Mouse (Mus musculus): Measurements from ENCODE around the gene Ice2. TPM values are rescaled to one million over a fixed set of nuclear protein-coding genes. Genes with fewer than 3 reads are reported as not detected.

Gene Ice2
- polyA plus RNA-seq, 1 experiment from 2014 or later: 25.2 TPM

- Histone ChIP-seq H3K4me3 (peak overlapping the region; percentile 65), H3K4me1 (peaks cover 58% of the 10 kb centered on the region), H3K27me3 (ENCODE audit: low read depth, poor library complexity, severe bottlenecking) (peaks cover 29% of the 10 kb centered on the region), H3K36me3 (no peaks in the 10 kb centered on the region), H3K9me3 (replicated peaks) (no peaks in the 10 kb centered on the region), H3K27ac (no peak overlapping the region)
- 65% methylated on average over 4 of the region's 4 CpGs for WGBS
- DNase-seq (ENCODE audit: low spot score): no peak
These were observed 57.0 kb downstream of the Ice2 start for GRCm38 (mm10) chr9:69454691-69455090.

DNA sequence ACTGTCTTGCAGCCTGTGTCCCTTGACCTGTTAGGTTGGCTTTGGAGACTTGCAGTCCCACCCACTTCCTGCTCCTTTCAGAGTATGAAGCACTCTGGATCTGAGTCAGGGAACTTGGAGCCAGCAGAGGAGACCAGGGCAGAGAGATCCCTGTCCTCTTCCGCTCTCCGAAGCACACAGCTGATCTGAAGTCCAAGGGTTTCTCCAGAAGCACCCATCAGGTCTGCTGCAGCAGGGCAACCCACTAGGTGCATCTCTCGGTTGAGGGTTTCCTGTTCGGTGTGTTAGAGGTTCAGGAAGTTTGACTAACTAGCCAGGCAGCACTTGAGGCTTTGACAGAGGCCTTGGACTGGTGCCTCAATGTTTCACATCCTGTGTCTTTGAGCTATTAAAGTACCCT is 57.7 kb downstream of the Ice2 start:
- 84% methylated on average over 4 of the region's 4 CpGs for WGBS
- Histone ChIP-seq H3K4me1 (peaks cover 62% of the 10 kb centered on the region), H3K36me3 (no peaks in the 10 kb centered on the region), H3K27me3 (ENCODE audit: low read depth, poor library complexity, severe bottlenecking) (peaks cover 29% of the 10 kb centered on the region), H3K4me3 (no peak overlapping the region), H3K27ac (0 out of 2 replicates have a peak overlapping the region, but pooled peaks have one; percentile 6), H3K9me3 (replicated peaks) (no peaks in the 10 kb centered on the region)
- DNase-seq (ENCODE audit: low spot score): no peak

DNA sequence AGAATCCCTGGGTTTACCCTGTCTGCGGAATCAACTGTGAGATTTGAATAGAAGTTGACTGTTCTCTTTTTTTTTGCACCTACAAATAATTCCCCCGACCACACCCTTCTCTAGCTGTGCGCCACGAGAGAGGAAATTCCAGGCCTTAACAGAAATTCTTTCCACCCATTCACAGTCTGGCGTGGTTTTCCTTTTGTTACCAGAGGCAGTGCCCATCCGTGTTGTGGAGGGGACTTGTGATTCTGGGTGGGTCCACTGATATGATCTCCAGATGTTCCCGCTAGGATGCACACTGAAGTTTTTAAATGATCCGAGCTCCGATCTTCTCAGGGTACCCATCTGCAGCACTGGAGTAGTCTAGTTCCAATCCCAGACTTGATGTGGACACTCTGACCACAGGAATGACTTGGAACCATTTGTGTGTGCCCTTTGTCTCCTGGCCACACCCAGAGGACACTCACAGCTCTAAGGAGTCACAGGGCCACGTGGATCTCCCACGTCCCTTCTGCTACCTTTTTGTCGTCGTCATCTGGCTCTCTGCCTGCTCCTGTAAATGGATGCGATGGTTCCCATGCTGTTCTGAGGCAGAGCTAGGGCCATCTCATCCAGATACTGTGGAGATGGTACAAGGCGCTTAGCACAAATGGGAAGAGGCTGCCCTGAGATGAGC is 58.8 kb downstream of the Ice2 start:
- Histone ChIP-seq H3K9me3 (replicated peaks) (no peaks in the 10 kb centered on the region), H3K27me3 (ENCODE audit: low read depth, poor library complexity, severe bottlenecking) (peaks cover 29% of the 10 kb centered on the region), H3K36me3 (no peaks in the 10 kb centered on the region), H3K4me1 (peaks cover 65% of the 10 kb centered on the region), H3K27ac (peak overlapping the region; percentile 12; the same call in 1 of the 2 replicates), H3K4me3 (no peak overlapping the region)
- DNase-seq (ENCODE audit: low spot score): no peak
- WGBS: 92% methylated on average over 15 of the region's 15 CpGs

DNA sequence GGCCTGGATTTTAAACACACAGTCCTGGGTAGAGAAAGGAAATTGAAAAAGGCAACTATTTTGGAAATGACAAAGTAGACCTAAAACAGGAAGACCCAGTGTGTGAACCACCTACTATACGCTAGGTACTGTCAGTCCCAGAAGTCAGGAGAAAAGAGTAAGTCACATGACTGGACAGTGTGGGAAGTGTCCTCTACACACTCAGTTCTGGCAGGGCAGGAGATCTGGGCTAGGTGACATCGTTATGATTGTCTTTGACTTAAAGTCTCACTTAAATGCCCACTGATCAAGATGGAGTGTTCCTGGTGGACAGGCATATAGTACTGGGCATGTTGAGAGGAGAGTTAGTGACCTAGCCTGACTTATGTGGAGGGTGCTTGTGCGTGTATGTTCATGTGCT is 59.4 kb downstream of the Ice2 start:
- WGBS: 95% methylated on average over 3 of the region's 3 CpGs
- Histone ChIP-seq H3K9me3 (replicated peaks) (no peaks in the 10 kb centered on the region), H3K4me3 (no peak overlapping the region), H3K27ac (peak overlapping the region; percentile 82), H3K36me3 (no peaks in the 10 kb centered on the region), H3K4me1 (peaks cover 65% of the 10 kb centered on the region), H3K27me3 (ENCODE audit: low read depth, poor library complexity, severe bottlenecking) (peaks cover 29% of the 10 kb centered on the region)
- DNase-seq (ENCODE audit: low spot score): no peak

DNA sequence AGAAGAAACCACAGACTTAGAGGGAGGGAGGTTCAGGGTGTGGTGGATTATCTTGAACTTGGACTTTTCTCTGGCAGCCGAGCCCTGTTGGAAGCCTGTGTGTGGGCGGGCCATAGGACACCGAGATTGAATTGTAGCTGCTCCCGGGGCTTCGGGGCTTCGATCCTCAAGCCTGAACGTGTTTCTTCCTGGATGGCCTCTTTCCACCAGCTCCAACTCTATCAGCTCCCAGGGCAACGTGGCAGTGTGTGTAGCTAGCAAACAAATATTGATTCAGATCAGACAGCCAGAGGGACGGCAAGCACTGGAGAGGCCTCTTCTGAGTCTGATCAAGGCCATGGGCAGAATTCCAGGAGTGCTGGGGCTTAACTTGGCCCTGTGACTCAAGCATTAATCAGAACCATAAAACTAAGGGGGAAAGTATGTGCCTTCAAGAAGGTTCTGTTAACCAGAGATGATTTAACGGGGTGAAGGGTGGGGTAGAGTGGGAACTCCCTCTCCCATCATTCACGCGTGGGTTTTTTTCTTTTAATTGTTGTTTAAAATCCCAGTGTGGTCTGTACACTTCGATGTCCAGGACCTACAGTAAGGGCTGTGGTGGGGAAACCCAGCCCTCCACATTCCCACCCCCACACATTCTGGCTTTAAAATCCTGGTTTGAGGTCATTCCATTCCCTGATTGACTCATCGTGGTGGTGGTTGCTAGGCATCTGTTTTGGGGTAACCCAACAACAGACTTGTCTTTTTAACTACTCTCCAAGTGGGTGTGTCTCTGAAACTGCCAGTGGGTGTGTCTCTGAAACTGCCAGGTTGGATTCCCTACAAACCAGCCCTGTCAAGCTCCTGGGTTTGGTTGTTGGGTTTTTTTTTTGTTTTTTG is 60.3 kb downstream of the Ice2 start:
- H3K4me1 ChIP-seq: peaks cover 64% of the 10 kb centered on the region
- 70% methylated on average over 14 of the region's 14 CpGs for WGBS
- no peak overlapping the region for H3K4me3 ChIP-seq
- peak overlapping the region; percentile 82 for H3K27ac ChIP-seq
- H3K9me3 ChIP-seq (replicated peaks): no peaks in the 10 kb centered on the region
- H3K36me3 ChIP-seq: no peaks in the 10 kb centered on the region
- peaks cover 21% of the 10 kb centered on the region for H3K27me3 ChIP-seq (ENCODE audit: low read depth, poor library complexity, severe bottlenecking)
- no peak for DNase-seq (ENCODE audit: low spot score)

DNA sequence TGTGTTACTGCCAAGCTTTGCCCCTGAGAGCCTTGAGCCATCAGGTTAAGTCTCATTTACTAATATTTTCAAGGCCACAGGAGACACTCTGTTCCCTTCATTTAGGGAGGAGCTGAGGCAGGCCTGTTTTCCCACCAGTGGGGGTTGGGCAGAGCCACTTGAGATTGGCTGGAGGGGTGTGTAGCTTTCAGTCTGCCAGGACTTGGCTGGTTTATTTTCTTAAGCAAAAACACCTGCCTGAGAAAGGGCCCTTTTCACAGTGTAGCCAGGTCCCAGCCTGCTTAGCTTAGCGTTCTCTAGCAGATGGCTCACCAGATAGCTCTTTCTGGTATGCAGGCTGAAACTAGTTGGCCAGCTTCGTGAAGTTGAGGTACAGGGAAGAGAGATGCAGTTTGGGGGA is 61.3 kb downstream of the Ice2 start:
- Histone ChIP-seq H3K4me3 (no peak overlapping the region), H3K36me3 (no peaks in the 10 kb centered on the region), H3K27me3 (ENCODE audit: low read depth, poor library complexity, severe bottlenecking) (peaks cover 11% of the 10 kb centered on the region), H3K4me1 (peaks cover 54% of the 10 kb centered on the region), H3K9me3 (replicated peaks) (no peaks in the 10 kb centered on the region), H3K27ac (peak overlapping the region; percentile 79)
- DNase-seq (ENCODE audit: low spot score): peak; percentile 75
- WGBS: 39% methylated on average over 2 of the region's 2 CpGs

DNA sequence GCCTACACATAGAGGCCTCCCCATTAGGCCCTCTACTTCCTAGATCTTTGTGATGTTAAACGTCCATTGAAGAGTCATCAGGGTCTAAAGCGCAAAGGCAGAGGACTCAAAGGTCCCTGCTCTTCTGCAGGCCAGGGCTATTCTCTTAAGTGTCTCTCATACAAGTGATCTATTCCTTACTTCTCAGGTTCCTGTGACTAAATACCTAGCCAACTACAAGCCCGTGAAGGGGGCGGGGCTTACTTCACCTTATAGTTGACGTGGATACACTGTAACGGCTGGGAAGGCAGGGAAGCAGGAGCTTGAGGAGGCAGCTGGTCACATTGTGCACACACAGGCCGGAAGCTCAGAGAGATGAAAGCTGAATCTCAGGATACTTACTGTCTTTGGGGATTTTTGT is 62.2 kb downstream of the Ice2 start:
- Histone ChIP-seq H3K27me3 (ENCODE audit: low read depth, poor library complexity, severe bottlenecking) (0 out of 2 replicates have a peak, but pooled peaks cover 4% of the 10 kb centered on the region), H3K27ac (peak overlapping the region; percentile 79), H3K4me3 (no peak overlapping the region), H3K9me3 (replicated peaks) (no peaks in the 10 kb centered on the region), H3K4me1 (peaks cover 47% of the 10 kb centered on the region), H3K36me3 (no peaks in the 10 kb centered on the region)
- WGBS: 90% methylated on average over 7 of the region's 7 CpGs
- DNase-seq (ENCODE audit: low spot score): no peak

DNA sequence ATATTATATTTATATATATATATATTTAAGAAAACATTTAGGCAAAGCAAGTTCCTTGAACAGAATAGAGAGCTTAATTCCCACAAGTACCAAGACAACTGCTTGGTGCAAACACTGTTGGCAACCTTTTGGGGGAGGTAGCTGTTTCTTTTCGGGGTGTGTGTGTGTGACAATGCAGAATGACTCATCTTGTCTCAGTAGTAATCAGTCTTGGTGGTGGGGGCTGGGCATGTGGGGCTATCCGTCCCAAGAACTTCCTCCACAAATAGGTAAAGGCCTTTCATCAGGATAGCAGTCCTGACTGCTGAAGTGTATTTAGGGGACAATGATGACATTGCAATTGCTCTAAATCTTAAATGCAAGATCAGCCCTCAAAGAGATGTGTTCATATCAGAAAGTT is 65.3 kb downstream of the Ice2 start:
- Histone ChIP-seq H3K27ac (no peak overlapping the region), H3K4me3 (no peak overlapping the region), H3K9me3 (replicated peaks) (no peaks in the 10 kb centered on the region), H3K27me3 (ENCODE audit: low read depth, poor library complexity, severe bottlenecking) (no peaks in the 10 kb centered on the region), H3K36me3 (0 out of 2 replicates have a peak, but pooled peaks cover 2% of the 10 kb centered on the region), H3K4me1 (peaks cover 35% of the 10 kb centered on the region)
- no peak for DNase-seq (ENCODE audit: low spot score)
- 86% methylated on average over 2 of the region's 2 CpGs for WGBS

GRCm38 (mm10) chr9:69464109-69464756 is 66.5 kb downstream of the Ice2 start:
- no peak overlapping the region for H3K4me3 ChIP-seq
- no peaks in the 10 kb centered on the region for H3K27me3 ChIP-seq (ENCODE audit: low read depth, poor library complexity, severe bottlenecking)
- H3K36me3 ChIP-seq: 0 out of 2 replicates have a peak, but pooled peaks cover 2% of the 10 kb centered on the region
- 79% methylated on average over 6 of the region's 6 CpGs for WGBS
- H3K27ac ChIP-seq: no peak overlapping the region
- H3K9me3 ChIP-seq (replicated peaks): no peaks in the 10 kb centered on the region
- peaks cover 34% of the 10 kb centered on the region for H3K4me1 ChIP-seq
- no peak for DNase-seq (ENCODE audit: low spot score)

- 72% methylated on average over 4 of the region's 4 CpGs for WGBS
- Histone ChIP-seq H3K27me3 (ENCODE audit: low read depth, poor library complexity, severe bottlenecking) (no peaks in the 10 kb centered on the region), H3K36me3 (0 out of 2 replicates have a peak, but pooled peaks cover 2% of the 10 kb centered on the region), H3K4me1 (peaks cover 41% of the 10 kb centered on the region), H3K27ac (no peak overlapping the region), H3K9me3 (replicated peaks) (no peaks in the 10 kb centered on the region), H3K4me3 (no peak overlapping the region)
- DNase-seq (ENCODE audit: low spot score): no peak
These were observed 68.4 kb downstream of the Ice2 start for GRCm38 (mm10) chr9:69466098-69466497.

- Histone ChIP-seq H3K4me3 (no peak overlapping the region), H3K27me3 (ENCODE audit: low read depth, poor library complexity, severe bottlenecking) (no peaks in the 10 kb centered on the region), H3K4me1 (peaks cover 52% of the 10 kb centered on the region), H3K9me3 (replicated peaks) (no peaks in the 10 kb centered on the region), H3K36me3 (0 out of 2 replicates have a peak, but pooled peaks cover 2% of the 10 kb centered on the region), H3K27ac (peak overlapping the region; percentile 20; the same call in 1 of the 2 replicates)
- 83% methylated on average over 10 of the region's 10 CpGs for whole genome bisulfite sequencing
- DNase-seq (ENCODE audit: low spot score): no peak
These were observed 69.7 kb downstream of the Ice2 start for GRCm38 (mm10) chr9:69467310-69467939.

DNA sequence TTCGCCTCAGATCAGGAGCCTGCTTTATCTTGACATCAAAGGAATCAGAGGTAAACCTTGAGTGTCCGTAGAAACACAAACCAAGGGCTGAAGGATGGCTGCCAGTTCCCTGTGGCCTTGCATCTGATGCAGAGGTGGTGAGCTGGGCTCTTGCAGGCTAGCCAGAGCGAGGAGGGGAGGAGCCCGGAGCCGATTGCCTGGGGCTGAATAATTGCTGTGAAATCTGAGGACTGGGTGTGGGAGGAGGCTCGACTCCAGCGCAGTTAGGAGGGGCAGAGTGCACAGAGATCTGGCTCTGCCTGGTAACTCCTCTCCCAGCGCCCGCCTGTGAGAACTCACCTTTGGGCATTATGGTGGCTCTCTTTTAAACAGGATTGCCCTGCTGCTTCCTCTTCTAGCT is 71.3 kb downstream of the Ice2 start:
- Histone ChIP-seq H3K4me3 (no peak overlapping the region), H3K27me3 (ENCODE audit: low read depth, poor library complexity, severe bottlenecking) (no peaks in the 10 kb centered on the region; the same call in 1 of the 2 replicates), H3K4me1 (peaks cover 52% of the 10 kb centered on the region), H3K36me3 (0 out of 2 replicates have a peak, but pooled peaks cover 2% of the 10 kb centered on the region), H3K27ac (peak overlapping the region; percentile 16; the same call in 1 of the 2 replicates), H3K9me3 (replicated peaks) (no peaks in the 10 kb centered on the region)
- peak; percentile 84 for DNase-seq (ENCODE audit: low spot score)
- WGBS: 5% methylated on average over 9 of the region's 9 CpGs
